Mouse (Mus musculus): ENCODE data around the gene AU040320.

GRCm38 (mm10) chr4:126734700-126735381 is 18.5 kb upstream of the AU040320 start:
- TF ChIP-seq POLR2A (IDR thresholded peaks at IDR 0.05; ENCODE audit: insufficient read depth, low read depth, low read length) (no peak), EP300 (IDR thresholded peaks at IDR 0.05; ENCODE audit: insufficient read depth, low read depth, low read length) (no peak), CTCF (IDR thresholded peaks at IDR 0.05) (no peak)
